Mouse (Mus musculus): Measurements from ENCODE around the gene Rpp40. TPM values are rescaled to one million over a fixed set of nuclear protein-coding genes. Genes with fewer than 3 reads are reported as not detected.

The Rpp40 gene
- 2.9 and 3.3 TPM in 2 replicates for polyA plus RNA-seq (2012; rRNA removed)

GRCm38 (mm10) chr13:35905879-35906481, at the start of gene Rpp40:
Gene Rpp40 (minus strand): TSS chr13:35906359.
- DNase-seq = peak; percentile 88

GRCm38 (mm10) chr13:35949814-35950455, 43.8 kb upstream of the Rpp40 start:
- Histone ChIP-seq H3K27ac (ENCODE audit: control insufficient read depth, insufficient read depth, low read length) (no peak overlapping the region), H3K4me3 (ENCODE audit: control insufficient read depth, insufficient read depth, low read length) (no peak overlapping the region), H3K36me3 (ENCODE audit: control insufficient read depth, insufficient read depth, low read length) (no peaks in the 10 kb centered on the region), H3K27me3 (ENCODE audit: control insufficient read depth, insufficient read depth, low read length) (no peaks in the 10 kb centered on the region), H3K4me1 (replicated peaks; ENCODE audit: control insufficient read depth, insufficient read depth, low read length) (no peaks in the 10 kb centered on the region)
- 65% methylated on average over 17 of the region's 17 CpGs for WGBS
- no peak for DNase-seq
- TF ChIP-seq POLR2A (IDR thresholded peaks at IDR 0.05; ENCODE audit: control insufficient read depth, extremely low read depth, insufficient read depth, low read length, poor library complexity) (no peak), CTCF (IDR thresholded peaks at IDR 0.05; ENCODE audit: borderline replicate concordance, control insufficient read depth, extremely low read depth, insufficient read depth, low read length, poor library complexity) (no peak)

More at GRCm38 (mm10) chr13:35905879-35906481, at the start of gene Rpp40:
- WGBS = under 1% methylated on average over 35 of the region's 35 CpGs
- H3K27ac ChIP-seq (ENCODE audit: control insufficient read depth, insufficient read depth, low read length) = no peak within 1 kb of the TSS
- H3K27me3 ChIP-seq (ENCODE audit: control insufficient read depth, insufficient read depth, low read length) = no peaks in the 10 kb centered on the region
- TF ChIP-seq POLR2A (IDR thresholded peaks at IDR 0.05; ENCODE audit: control insufficient read depth, extremely low read depth, insufficient read depth, low read length, poor library complexity) (0 out of 2 replicates have a peak, but pooled peaks have one; percentile 10), CTCF (IDR thresholded peaks at IDR 0.05; ENCODE audit: borderline replicate concordance, control insufficient read depth, extremely low read depth, insufficient read depth, low read length, poor library complexity) (no peak)
- H3K4me3 ChIP-seq (ENCODE audit: control insufficient read depth, insufficient read depth, low read length) = peak within 1 kb of the TSS; percentile 96
- H3K36me3 ChIP-seq (ENCODE audit: control insufficient read depth, insufficient read depth, low read length) = no peaks in the 10 kb centered on the region
- 0 out of 2 replicates have a peak, but pooled peaks cover 2% of the 10 kb centered on the region for H3K4me1 ChIP-seq (replicated peaks; ENCODE audit: control insufficient read depth, insufficient read depth, low read length)

DNA sequence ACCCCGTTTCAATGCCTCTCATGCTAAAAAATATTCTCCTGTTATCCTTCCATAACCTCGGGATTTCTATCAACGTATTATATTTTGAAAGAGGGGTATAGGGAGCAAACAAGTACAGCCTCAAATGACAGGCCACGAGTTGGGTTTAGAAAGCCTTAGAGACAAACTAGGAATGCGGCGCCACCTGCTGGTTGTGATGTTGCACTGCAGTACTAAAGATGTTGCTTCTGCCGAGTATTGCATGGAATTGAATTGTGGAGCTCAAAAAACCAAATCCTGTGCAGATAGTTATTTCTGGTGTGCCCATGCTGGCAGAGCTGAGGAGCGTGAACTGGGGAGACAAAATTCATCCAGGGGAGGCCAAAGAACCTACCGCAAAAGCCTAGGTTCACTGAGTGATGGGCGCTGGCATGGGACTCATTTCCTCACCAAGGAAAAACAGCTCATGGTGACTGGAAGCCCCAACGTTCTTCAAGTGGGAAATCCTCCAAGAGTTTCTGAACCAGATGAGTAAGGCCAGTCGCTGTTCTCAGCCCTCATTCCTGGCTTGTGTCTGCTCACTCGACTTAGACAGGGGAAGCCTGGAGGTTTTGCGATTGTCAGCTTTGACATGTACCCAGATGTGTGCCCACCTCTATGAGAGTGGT, 41.3 kb upstream of the Rpp40 start:
- TF ChIP-seq POLR2A (IDR thresholded peaks at IDR 0.05; ENCODE audit: control insufficient read depth, extremely low read depth, insufficient read depth, low read length, poor library complexity) = no peak
- TF ChIP-seq CTCF (IDR thresholded peaks at IDR 0.05; ENCODE audit: borderline replicate concordance, control insufficient read depth, extremely low read depth, insufficient read depth, low read length, poor library complexity) = no peak
- Histone ChIP-seq H3K27ac (ENCODE audit: control insufficient read depth, insufficient read depth, low read length) (no peak overlapping the region), H3K36me3 (ENCODE audit: control insufficient read depth, insufficient read depth, low read length) (no peaks in the 10 kb centered on the region), H3K27me3 (ENCODE audit: control insufficient read depth, insufficient read depth, low read length) (no peaks in the 10 kb centered on the region), H3K4me1 (replicated peaks; ENCODE audit: control insufficient read depth, insufficient read depth, low read length) (no peaks in the 10 kb centered on the region), H3K4me3 (ENCODE audit: control insufficient read depth, insufficient read depth, low read length) (no peak overlapping the region)
- 29% methylated on average over 14 of the region's 14 CpGs for WGBS
- DNase-seq = peak; percentile 58

GRCm38 (mm10) chr13:35946659-35947353, 40.6 kb upstream of the Rpp40 start:
- 74% methylated on average over 20 of the region's 20 CpGs for WGBS
- DNase-seq = no peak

GRCm38 (mm10) chr13:35940934-35941333, 34.8 kb upstream of the Rpp40 start:
- H3K27ac ChIP-seq (ENCODE audit: control insufficient read depth, insufficient read depth, low read length) = no peak overlapping the region
- no peak for TF ChIP-seq POLR2A (IDR thresholded peaks at IDR 0.05; ENCODE audit: control insufficient read depth, extremely low read depth, insufficient read depth, low read length, poor library complexity)
- TF ChIP-seq CTCF (IDR thresholded peaks at IDR 0.05; ENCODE audit: borderline replicate concordance, control insufficient read depth, extremely low read depth, insufficient read depth, low read length, poor library complexity) = no peak
- H3K27me3 ChIP-seq (ENCODE audit: control insufficient read depth, insufficient read depth, low read length) = no peaks in the 10 kb centered on the region
- 38% methylated on average over 5 of the region's 5 CpGs for WGBS
- no peak for DNase-seq
- no peak overlapping the region for H3K4me3 ChIP-seq (ENCODE audit: control insufficient read depth, insufficient read depth, low read length)
- no peaks in the 10 kb centered on the region for H3K4me1 ChIP-seq (replicated peaks; ENCODE audit: control insufficient read depth, insufficient read depth, low read length)
- no peaks in the 10 kb centered on the region for H3K36me3 ChIP-seq (ENCODE audit: control insufficient read depth, insufficient read depth, low read length)

More at GRCm38 (mm10) chr13:35946659-35947353, 40.6 kb upstream of the Rpp40 start:
- Histone ChIP-seq H3K4me1 (replicated peaks; ENCODE audit: control insufficient read depth, insufficient read depth, low read length) (no peaks in the 10 kb centered on the region), H3K36me3 (ENCODE audit: control insufficient read depth, insufficient read depth, low read length) (no peaks in the 10 kb centered on the region), H3K4me3 (ENCODE audit: control insufficient read depth, insufficient read depth, low read length) (no peak overlapping the region), H3K27ac (ENCODE audit: control insufficient read depth, insufficient read depth, low read length) (no peak overlapping the region), H3K27me3 (ENCODE audit: control insufficient read depth, insufficient read depth, low read length) (no peaks in the 10 kb centered on the region)
- TF ChIP-seq POLR2A (IDR thresholded peaks at IDR 0.05; ENCODE audit: control insufficient read depth, extremely low read depth, insufficient read depth, low read length, poor library complexity) = no peak
- no peak for TF ChIP-seq CTCF (IDR thresholded peaks at IDR 0.05; ENCODE audit: borderline replicate concordance, control insufficient read depth, extremely low read depth, insufficient read depth, low read length, poor library complexity)

Measured in thymus, adult 2 months (tissue).